Mouse (Mus musculus) testis, adult 2 months (tissue): ENCODE results near the gene Mtfp1.

ENCODE experiments used
- CTCF ChIP-seq: fragments of 200-500 bp; IDR thresholded peaks from 2 replicates; pipeline ENCODE4 v1.5.1; 2012; ENCODE audit warnings: low read depth, mild to moderate bottlenecking, inconsistent platforms, low read length, moderate library complexity; ENCODE audit not compliant: control insufficient read depth, insufficient read depth, insufficient replicate concordance
- POLR2A ChIP-seq: fragments of 200-500 bp; IDR thresholded peaks from 2 replicates; pipeline ENCODE4 v1.6.1; 2012; ENCODE audit warnings: low read depth, mild to moderate bottlenecking, inconsistent platforms, low read length, moderate library complexity; ENCODE audit not compliant: control insufficient read depth

DNA sequence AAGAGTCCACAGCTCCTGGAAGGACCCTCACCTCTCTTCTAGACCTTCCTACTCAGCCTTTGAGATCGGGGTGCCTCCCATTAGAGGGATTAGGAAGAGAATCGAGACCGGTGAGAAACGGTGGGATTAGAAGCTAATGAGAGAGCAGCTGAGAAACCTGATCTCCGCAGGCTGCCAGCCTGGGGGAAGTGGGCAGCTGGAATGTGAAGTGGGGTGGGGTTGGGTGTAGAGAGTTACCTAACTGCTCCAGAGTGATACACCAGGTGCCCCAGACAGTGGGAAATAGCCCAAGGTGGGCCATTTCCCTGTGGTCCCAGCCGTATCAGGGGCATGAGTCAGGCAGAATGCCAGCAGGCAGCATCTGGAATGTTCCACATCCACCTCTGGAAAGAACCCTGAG is 32.3 kb downstream of the Mtfp1 start:
- TF ChIP-seq POLR2A = no peak
- TF ChIP-seq CTCF = no peak
